Mouse (Mus musculus) layer of hippocampus, adult 8-10 months (tissue): ENCODE measurements at regions not wholly inside any gene's neighbourhood (a gene's known extent, or its start where the extent isn't known, plus 50 kb on each side); places are given as distances from the start of the nearest gene placed in this dataset.

Experiments used
- DNase-seq, 2 experiments: peaks; one replicate each; pipeline ENCODE4 v3.0.0; 2022; ENCODE audit warnings: low spot score in 2 of 2

GRCm38 (mm10) chr5:53329591-53329990, 62.7 kb downstream of the Smim20 start:
- DNase-seq, result no peak

- no peak for DNase-seq
These were observed 69.8 kb downstream of the Smim20 start for GRCm38 (mm10) chr5:53336704-53337103.

GRCm38 (mm10) chr5:53337816-53338215, 70.9 kb downstream of the Smim20 start:
- DNase-seq, result no peak

- no peak for DNase-seq
These were observed 78.3 kb downstream of the Smim20 start for GRCm38 (mm10) chr5:53345164-53345563.

- DNase-seq, result no peak
These were observed 79.1 kb downstream of the Smim20 start for GRCm38 (mm10) chr5:53346028-53346427.

- DNase-seq, result peak in 1 of 2 experiments; percentile 9
These were observed 79.9 kb downstream of the Smim20 start for GRCm38 (mm10) chr5:53346756-53347155.

GRCm38 (mm10) chr5:53352852-53353251, 86.0 kb downstream of the Smim20 start:
- no peak for DNase-seq

GRCm38 (mm10) chr5:53354296-53354695, 87.4 kb downstream of the Smim20 start:
- DNase-seq, result no peak

GRCm38 (mm10) chr5:53355069-53355468, 88.2 kb downstream of the Smim20 start:
- peak; percentile 52 to 86 for DNase-seq

GRCm38 (mm10) chr5:53357086-53357608, 90.3 kb downstream of the Smim20 start:
- DNase-seq, result no peak

- DNase-seq, result no peak
These were observed 91.3 kb downstream of the Smim20 start for GRCm38 (mm10) chr5:53358181-53358580.

GRCm38 (mm10) chr5:53359887-53360286, 93.0 kb downstream of the Smim20 start:
- no peak for DNase-seq

- no peak for DNase-seq
These were observed 94.4 kb downstream of the Smim20 start for GRCm38 (mm10) chr5:53361295-53361694.

- peak in 1 of 2 experiments; percentile 31 for DNase-seq
These were observed 97.0 kb downstream of the Smim20 start for GRCm38 (mm10) chr5:53363898-53364297.

GRCm38 (mm10) chr5:53366882-53367561, 98.9 kb upstream of the Rbpj start:
- DNase-seq, result no peak

- DNase-seq, result no peak
These were observed 95.7 kb upstream of the Rbpj start for GRCm38 (mm10) chr5:53370272-53370671.

- peak in 1 of 2 experiments; percentile 10 for DNase-seq
These were observed 94.3 kb upstream of the Rbpj start for GRCm38 (mm10) chr5:53371638-53372037.

GRCm38 (mm10) chr5:53373315-53373714, 92.6 kb upstream of the Rbpj start:
- DNase-seq, result no peak

GRCm38 (mm10) chr5:53376856-53377255, 89.1 kb upstream of the Rbpj start:
- DNase-seq, result no peak

GRCm38 (mm10) chr5:53377698-53378097, 88.3 kb upstream of the Rbpj start:
- no peak for DNase-seq

GRCm38 (mm10) chr5:53378106-53378505, 87.8 kb upstream of the Rbpj start:
- DNase-seq, result no peak

GRCm38 (mm10) chr5:53378599-53378998, 87.4 kb upstream of the Rbpj start:
- no peak for DNase-seq

GRCm38 (mm10) chr5:53379612-53380011, 86.3 kb upstream of the Rbpj start:
- no peak for DNase-seq
